Mouse (Mus musculus): ENCODE measurements around the gene Naxe. TPM values are rescaled to one million over a fixed set of nuclear protein-coding genes. Genes with fewer than 3 reads are reported as not detected.

The Naxe gene
- polyA plus RNA-seq, 1 experiment from 2014 or later = 157 TPM

- H3K9me3 ChIP-seq (ENCODE audit: control insufficient read depth, low read length) = no peaks in the 10 kb centered on the region
- H3K4me3 ChIP-seq (ENCODE audit: low read depth, low read length) = no peak overlapping the region
- no peak overlapping the region for H3K4me2 ChIP-seq (ENCODE audit: low read depth, low read length)
- 85% methylated on average over 8 of the region's 8 CpGs for WGBS
- no peaks in the 10 kb centered on the region; the same call in 1 of the 2 replicates for H3K27me3 ChIP-seq (ENCODE audit: control insufficient read depth, insufficient read depth, low read length)
- no peaks in the 10 kb centered on the region for H3K4me1 ChIP-seq (ENCODE audit: control insufficient read depth, insufficient read depth, low read length)
- H3K9ac ChIP-seq (replicated peaks; ENCODE audit: low read depth, low read length) = no peak overlapping the region
- H3K27ac ChIP-seq (ENCODE audit: low read depth, low read length) = no peak overlapping the region
- H3K36me3 ChIP-seq (ENCODE audit: control insufficient read depth, insufficient read depth, low read length) = no peaks in the 10 kb centered on the region
- no peak for ATAC-seq (ENCODE audit: low read depth)
Measured at GRCm38 (mm10) chr3:88074766-88075165, 16.5 kb upstream of the Naxe start.

GRCm38 (mm10) chr3:88074351-88074750 is 16.1 kb upstream of the Naxe start:
- Histone ChIP-seq H3K27ac (ENCODE audit: low read depth, low read length) (no peak overlapping the region), H3K4me1 (ENCODE audit: control insufficient read depth, insufficient read depth, low read length) (no peaks in the 10 kb centered on the region), H3K9ac (replicated peaks; ENCODE audit: low read depth, low read length) (no peak overlapping the region), H3K36me3 (ENCODE audit: control insufficient read depth, insufficient read depth, low read length) (no peaks in the 10 kb centered on the region), H3K4me3 (ENCODE audit: low read depth, low read length) (no peak overlapping the region), H3K27me3 (ENCODE audit: control insufficient read depth, insufficient read depth, low read length) (no peaks in the 10 kb centered on the region; the same call in 1 of the 2 replicates), H3K4me2 (ENCODE audit: low read depth, low read length) (no peak overlapping the region), H3K9me3 (ENCODE audit: control insufficient read depth, low read length) (no peaks in the 10 kb centered on the region)
- ATAC-seq (ENCODE audit: low read depth) = no peak
- WGBS = 76% methylated on average over 2 of the region's 2 CpGs

DNA sequence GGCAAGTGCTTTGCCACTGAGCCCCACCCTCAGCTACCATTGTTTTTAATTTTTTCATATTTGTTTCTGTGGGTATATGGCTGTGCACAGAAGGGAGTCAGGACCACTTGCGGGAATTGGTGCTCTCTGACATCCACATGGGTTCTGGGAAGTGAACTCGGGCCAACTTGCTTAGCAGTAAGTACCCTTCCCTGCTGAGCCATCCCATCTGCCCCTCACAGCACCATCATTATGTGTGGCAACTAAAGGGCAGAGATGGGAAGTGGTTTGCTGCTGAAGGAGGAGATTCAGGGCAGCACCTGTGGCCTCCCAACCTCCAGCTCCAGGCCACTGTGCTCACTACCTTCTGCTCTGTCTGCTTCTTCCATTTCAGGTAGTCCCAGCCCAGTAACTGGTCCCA is 15.3 kb upstream of the Naxe start:
- no peaks in the 10 kb centered on the region; the same call in 1 of the 2 replicates for H3K27me3 ChIP-seq (ENCODE audit: control insufficient read depth, insufficient read depth, low read length)
- WGBS = 57% methylated on average over 2 of the region's 2 CpGs
- no peak overlapping the region for H3K9ac ChIP-seq (replicated peaks; ENCODE audit: low read depth, low read length)
- no peak overlapping the region for H3K27ac ChIP-seq (ENCODE audit: low read depth, low read length)
- H3K9me3 ChIP-seq (ENCODE audit: control insufficient read depth, low read length) = no peaks in the 10 kb centered on the region
- H3K4me3 ChIP-seq (ENCODE audit: low read depth, low read length) = no peak overlapping the region
- no peaks in the 10 kb centered on the region for H3K4me1 ChIP-seq (ENCODE audit: control insufficient read depth, insufficient read depth, low read length)
- no peak for ATAC-seq (ENCODE audit: low read depth)
- no peak overlapping the region for H3K4me2 ChIP-seq (ENCODE audit: low read depth, low read length)
- no peaks in the 10 kb centered on the region for H3K36me3 ChIP-seq (ENCODE audit: control insufficient read depth, insufficient read depth, low read length)

DNA sequence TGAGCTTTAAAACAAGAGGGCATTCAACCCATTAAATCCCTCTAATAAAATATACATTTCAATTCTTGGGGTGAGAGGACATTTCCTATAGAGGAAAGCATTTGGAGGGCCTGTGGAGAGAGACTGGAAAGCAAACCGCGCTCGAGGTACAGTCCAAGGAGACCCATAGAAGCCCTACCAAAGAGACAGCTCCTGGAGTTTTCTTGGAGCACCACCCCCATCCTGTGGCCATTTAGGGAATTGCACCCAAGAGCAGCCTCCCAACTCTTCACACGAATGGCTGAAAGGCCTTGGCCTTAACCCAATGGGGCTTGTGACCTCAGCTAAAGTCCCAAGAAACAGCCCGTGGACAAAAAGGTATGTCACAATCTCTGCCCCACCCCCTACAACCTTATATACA is 13.5 kb upstream of the Naxe start:
- Histone ChIP-seq H3K4me2 (ENCODE audit: low read depth, low read length) (no peak overlapping the region), H3K36me3 (ENCODE audit: control insufficient read depth, insufficient read depth, low read length) (no peaks in the 10 kb centered on the region)

DNA sequence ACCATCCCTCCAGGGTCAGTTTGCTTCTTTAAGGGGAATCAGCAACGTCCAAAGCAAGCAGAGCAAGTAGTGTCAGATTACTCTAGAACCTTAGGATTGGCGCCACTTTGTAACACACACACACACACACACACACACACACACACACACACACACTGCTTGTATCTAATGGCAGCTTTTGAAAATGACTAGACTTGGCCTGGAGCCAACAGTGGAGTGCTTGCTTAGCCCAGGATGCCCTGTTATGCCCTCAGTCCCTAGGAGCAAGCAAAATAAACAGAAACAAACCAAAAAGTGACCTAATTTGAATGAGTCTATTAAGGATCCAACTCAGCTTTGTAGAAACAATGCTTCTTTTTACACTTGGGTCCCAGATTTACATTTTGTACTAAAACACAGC is 10.1 kb upstream of the Naxe start:
- no peaks in the 10 kb centered on the region for H3K9me3 ChIP-seq (ENCODE audit: control insufficient read depth, low read length)
- H3K27me3 ChIP-seq (ENCODE audit: control insufficient read depth, insufficient read depth, low read length) = no peaks in the 10 kb centered on the region; the same call in 1 of the 2 replicates
- H3K36me3 ChIP-seq (ENCODE audit: control insufficient read depth, insufficient read depth, low read length) = no peaks in the 10 kb centered on the region
- H3K9ac ChIP-seq (replicated peaks; ENCODE audit: low read depth, low read length) = no peak overlapping the region
- no peak overlapping the region for H3K27ac ChIP-seq (ENCODE audit: low read depth, low read length)
- no peak for ATAC-seq (ENCODE audit: low read depth)
- H3K4me3 ChIP-seq (ENCODE audit: low read depth, low read length) = no peak overlapping the region
- H3K4me2 ChIP-seq (ENCODE audit: low read depth, low read length) = no peak overlapping the region
- no peaks in the 10 kb centered on the region for H3K4me1 ChIP-seq (ENCODE audit: control insufficient read depth, insufficient read depth, low read length)
- 38% methylated on average over 2 of the region's 2 CpGs for WGBS

More for the DNA sequence above, 13.5 kb upstream of the Naxe start:
- peak; percentile 81 for ATAC-seq (ENCODE audit: low read depth)
- Histone ChIP-seq H3K9ac (replicated peaks; ENCODE audit: low read depth, low read length) (no peak overlapping the region), H3K27me3 (ENCODE audit: control insufficient read depth, insufficient read depth, low read length) (no peaks in the 10 kb centered on the region; the same call in 1 of the 2 replicates), H3K4me3 (ENCODE audit: low read depth, low read length) (no peak overlapping the region), H3K4me1 (ENCODE audit: control insufficient read depth, insufficient read depth, low read length) (no peaks in the 10 kb centered on the region), H3K27ac (ENCODE audit: low read depth, low read length) (no peak overlapping the region), H3K9me3 (ENCODE audit: control insufficient read depth, low read length) (no peaks in the 10 kb centered on the region)
- WGBS = 1% methylated on average over 5 of the region's 5 CpGs

DNA sequence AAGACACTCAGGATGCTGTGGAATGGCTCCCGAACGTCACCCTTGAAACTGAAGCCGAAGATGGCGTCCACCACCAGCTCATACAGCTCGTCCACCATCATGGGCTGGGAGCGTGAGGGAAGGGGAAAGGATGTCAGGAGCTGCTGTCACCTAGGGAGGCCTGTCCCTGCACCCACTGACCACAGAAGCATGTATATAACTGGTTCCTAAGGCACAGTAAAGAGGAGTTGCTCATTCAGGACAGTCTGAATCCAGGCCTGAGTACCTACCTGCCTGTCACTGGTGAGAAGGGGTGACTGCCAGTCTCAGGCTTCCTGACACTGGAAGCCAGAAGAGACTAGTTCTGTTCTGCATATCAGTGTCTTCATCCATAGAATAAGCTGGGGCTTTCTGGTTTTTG is 1.3 kb downstream of the Naxe start:
- 87% methylated on average over 6 of the region's 6 CpGs for WGBS
- H3K27me3 ChIP-seq (ENCODE audit: control insufficient read depth, insufficient read depth, low read length) = no peaks in the 10 kb centered on the region
- H3K9me3 ChIP-seq (ENCODE audit: control insufficient read depth, low read length) = no peaks in the 10 kb centered on the region
- peaks cover 13% of the 10 kb centered on the region for H3K4me1 ChIP-seq (ENCODE audit: control insufficient read depth, insufficient read depth, low read length)
- H3K4me3 ChIP-seq (ENCODE audit: low read depth, low read length) = no peak overlapping the region
- peak overlapping the region; percentile 80 for H3K4me2 ChIP-seq (ENCODE audit: low read depth, low read length)
- ATAC-seq (ENCODE audit: low read depth) = no peak
- H3K27ac ChIP-seq (ENCODE audit: low read depth, low read length) = no peak overlapping the region
- peaks cover 14% of the 10 kb centered on the region for H3K36me3 ChIP-seq (ENCODE audit: control insufficient read depth, insufficient read depth, low read length)
- H3K9ac ChIP-seq (replicated peaks; ENCODE audit: low read depth, low read length) = no peak overlapping the region

DNA sequence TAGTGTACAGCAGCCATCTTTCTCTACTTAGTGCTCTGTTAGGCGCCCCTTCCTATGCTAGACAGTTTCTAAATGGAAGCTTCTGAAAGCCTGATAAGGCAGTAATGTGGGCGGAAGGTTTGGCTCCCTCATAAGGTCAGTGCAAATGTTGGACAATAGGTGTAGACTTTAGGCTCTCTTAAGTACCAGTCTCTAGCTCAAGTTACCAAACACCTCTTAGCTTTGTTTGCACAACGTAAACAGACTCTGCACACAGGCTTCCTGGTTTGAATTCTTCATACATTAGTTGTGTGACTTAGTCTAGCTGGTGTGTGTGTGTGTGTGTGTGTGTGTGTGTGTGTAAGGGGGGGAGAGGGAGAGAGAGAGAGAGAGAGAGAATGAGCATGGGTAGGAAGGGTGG is 8.8 kb downstream of the Naxe start:
- Histone ChIP-seq H3K9me3 (ENCODE audit: control insufficient read depth, low read length) (no peaks in the 10 kb centered on the region), H3K36me3 (ENCODE audit: control insufficient read depth, insufficient read depth, low read length) (peaks cover 8% of the 10 kb centered on the region), H3K4me2 (ENCODE audit: low read depth, low read length) (no peak overlapping the region), H3K27ac (ENCODE audit: low read depth, low read length) (no peak overlapping the region), H3K4me1 (ENCODE audit: control insufficient read depth, insufficient read depth, low read length) (no peaks in the 10 kb centered on the region), H3K4me3 (ENCODE audit: low read depth, low read length) (no peak overlapping the region), H3K9ac (replicated peaks; ENCODE audit: low read depth, low read length) (no peak overlapping the region), H3K27me3 (ENCODE audit: control insufficient read depth, insufficient read depth, low read length) (no peaks in the 10 kb centered on the region)
- WGBS = 94% methylated on average over 3 of the region's 3 CpGs
- no peak for ATAC-seq (ENCODE audit: low read depth)

DNA sequence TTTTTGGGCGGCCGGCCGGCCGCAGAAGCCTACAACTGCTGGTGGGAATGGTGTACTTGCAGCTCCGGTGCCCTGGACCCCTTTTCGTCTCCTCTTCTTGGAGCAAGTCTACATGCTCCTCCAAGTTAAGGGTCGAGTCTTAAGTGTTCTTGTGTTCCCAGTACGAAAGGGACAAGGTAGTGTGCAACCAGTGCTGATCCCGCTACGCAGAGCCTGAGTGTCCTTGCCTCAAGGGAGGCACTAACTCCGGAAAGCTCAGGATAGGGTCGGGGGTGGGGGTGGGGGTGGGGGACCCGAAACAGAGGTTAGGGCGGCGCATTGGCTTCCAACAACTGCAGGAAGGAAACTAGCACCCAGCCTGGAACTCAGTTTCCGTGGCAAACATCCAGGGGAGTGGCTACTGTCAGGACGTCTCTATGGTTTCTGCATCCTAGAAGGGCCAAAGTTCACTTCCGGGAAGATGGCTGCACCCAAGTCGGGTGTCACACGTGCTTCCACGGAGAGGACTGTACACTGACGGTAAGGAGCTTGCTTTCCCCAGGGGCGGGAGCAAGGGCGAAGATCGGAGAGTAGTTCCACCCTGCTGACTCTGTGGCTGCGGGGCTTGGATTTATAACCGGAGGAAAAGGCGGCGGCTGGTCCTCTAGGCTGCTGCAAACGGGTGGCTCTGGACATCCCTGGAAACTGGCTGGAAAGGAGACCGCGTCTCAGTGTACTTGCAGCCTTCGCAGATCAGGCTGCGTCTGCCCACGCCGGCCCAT is 15.5 kb downstream of the Naxe start, which contains the start of gene Gpatch4:
TSS of gene Gpatch4 (plus strand) at position 448 of the 761 bp plus-strand sequence.
- 11% methylated on average over 36 of the region's 36 CpGs for WGBS
- Histone ChIP-seq H3K27me3 (ENCODE audit: control insufficient read depth, insufficient read depth, low read length) (no peaks in the 10 kb centered on the region; the same call in 1 of the 2 replicates), H3K9me3 (ENCODE audit: control insufficient read depth, low read length) (no peaks in the 10 kb centered on the region), H3K36me3 (ENCODE audit: control insufficient read depth, insufficient read depth, low read length) (no peaks in the 10 kb centered on the region), H3K4me2 (ENCODE audit: low read depth, low read length) (peak within 1 kb of the TSS; percentile 73), H3K9ac (replicated peaks; ENCODE audit: low read depth, low read length) (peak within 1 kb of the TSS; percentile 55), H3K4me1 (ENCODE audit: control insufficient read depth, insufficient read depth, low read length) (peaks cover 6% of the 10 kb centered on the region; the same call in 1 of the 2 replicates), H3K27ac (ENCODE audit: low read depth, low read length) (peak within 1 kb of the TSS; percentile 39; the same call in 1 of the 2 replicates), H3K4me3 (ENCODE audit: low read depth, low read length) (peak within 1 kb of the TSS; percentile 59)
- peak; percentile 91 for ATAC-seq (ENCODE audit: low read depth)

GRCm38 (mm10) chr3:88035561-88036293 is 22.6 kb downstream of the Naxe start:
- no peak for ATAC-seq (ENCODE audit: low read depth)
- Histone ChIP-seq H3K9ac (replicated peaks; ENCODE audit: low read depth, low read length) (no peak overlapping the region), H3K4me3 (ENCODE audit: low read depth, low read length) (no peak overlapping the region), H3K27ac (ENCODE audit: low read depth, low read length) (no peak overlapping the region), H3K27me3 (ENCODE audit: control insufficient read depth, insufficient read depth, low read length) (peaks cover 2% of the 10 kb centered on the region; the same call in 1 of the 2 replicates), H3K4me1 (ENCODE audit: control insufficient read depth, insufficient read depth, low read length) (no peaks in the 10 kb centered on the region), H3K36me3 (ENCODE audit: control insufficient read depth, insufficient read depth, low read length) (no peaks in the 10 kb centered on the region), H3K4me2 (ENCODE audit: low read depth, low read length) (no peak overlapping the region), H3K9me3 (ENCODE audit: control insufficient read depth, low read length) (no peaks in the 10 kb centered on the region)
- 58% methylated on average over 1 of the region's 1 CpGs for WGBS

Measured in neural tube, embryonic 14.5 days (tissue).